Mouse (Mus musculus): ENCODE data around the gene Lrrtm1. TPM values are rescaled to one million over a fixed set of nuclear protein-coding genes. Genes with fewer than 3 reads are reported as not detected.

The Lrrtm1 gene
- polyA plus RNA-seq (2015; fragmentation: Nextera tagmentation; extraction: Ambion mirVana) = 34.1 and 37.9 TPM in 2 replicates

- H3K4me2 ChIP-seq = peak within 1 kb of the TSS; percentile 95
- ATAC-seq (ENCODE audit: low FRiP score) = peak; percentile 90
- H3K36me3 ChIP-seq = no peaks in the 10 kb centered on the region
- peak within 1 kb of the TSS; percentile 60 for H3K4me3 ChIP-seq
- under 1% methylated on average over 53 of the region's 53 CpGs for WGBS
- H3K9ac ChIP-seq = peak within 1 kb of the TSS; percentile 84
- peak within 1 kb of the TSS; percentile 93 for H3K27ac ChIP-seq
- H3K4me1 ChIP-seq (replicated peaks) = peaks cover 28% of the 10 kb centered on the region
- no peaks in the 10 kb centered on the region for H3K9me3 ChIP-seq
- H3K27me3 ChIP-seq = peaks cover 9% of the 10 kb centered on the region
Observed at GRCm38 (mm10) chr6:77242601-77243406, at the start of gene Lrrtm1. Gene Lrrtm1 (plus strand): TSS chr6:77242689.

GRCm38 (mm10) chr6:77196650-77197049, 45.8 kb upstream of the Lrrtm1 start:
- no peaks in the 10 kb centered on the region for H3K36me3 ChIP-seq
- H3K4me2 ChIP-seq = no peak overlapping the region
- H3K9me3 ChIP-seq = no peaks in the 10 kb centered on the region
- H3K4me3 ChIP-seq = no peak overlapping the region
- ATAC-seq (ENCODE audit: low FRiP score) = no peak
- no peak overlapping the region for H3K27ac ChIP-seq
- H3K4me1 ChIP-seq (replicated peaks) = peaks cover 8% of the 10 kb centered on the region
- H3K9ac ChIP-seq = no peak overlapping the region
- 85% methylated on average over 3 of the region's 3 CpGs for WGBS
- H3K27me3 ChIP-seq = no peaks in the 10 kb centered on the region

GRCm38 (mm10) chr6:77199375-77199774, 43.1 kb upstream of the Lrrtm1 start:
- H3K27ac ChIP-seq = no peak overlapping the region
- H3K27me3 ChIP-seq = no peaks in the 10 kb centered on the region
- WGBS = 15% methylated on average over 2 of the region's 2 CpGs
- H3K36me3 ChIP-seq = no peaks in the 10 kb centered on the region
- no peak for ATAC-seq (ENCODE audit: low FRiP score)
- no peak overlapping the region for H3K4me3 ChIP-seq
- H3K4me1 ChIP-seq (replicated peaks) = peaks cover 8% of the 10 kb centered on the region
- no peak overlapping the region for H3K4me2 ChIP-seq
- no peaks in the 10 kb centered on the region for H3K9me3 ChIP-seq
- H3K9ac ChIP-seq = no peak overlapping the region

GRCm38 (mm10) chr6:77209183-77209582, 33.3 kb upstream of the Lrrtm1 start:
- H3K4me2 ChIP-seq = no peak overlapping the region
- 94% methylated on average over 1 of the region's 1 CpGs for WGBS
- H3K9ac ChIP-seq = no peak overlapping the region
- ATAC-seq (ENCODE audit: low FRiP score) = no peak
- no peak overlapping the region for H3K4me3 ChIP-seq
- no peaks in the 10 kb centered on the region for H3K36me3 ChIP-seq
- H3K27ac ChIP-seq = no peak overlapping the region
- H3K4me1 ChIP-seq (replicated peaks) = peaks cover 8% of the 10 kb centered on the region
- H3K27me3 ChIP-seq = no peaks in the 10 kb centered on the region
- no peaks in the 10 kb centered on the region for H3K9me3 ChIP-seq

GRCm38 (mm10) chr6:77209929-77210328, 32.6 kb upstream of the Lrrtm1 start:
- Histone ChIP-seq H3K9me3 (no peaks in the 10 kb centered on the region), H3K4me1 (replicated peaks) (peaks cover 9% of the 10 kb centered on the region), H3K27ac (no peak overlapping the region), H3K4me2 (no peak overlapping the region), H3K36me3 (no peaks in the 10 kb centered on the region), H3K4me3 (no peak overlapping the region), H3K27me3 (no peaks in the 10 kb centered on the region), H3K9ac (no peak overlapping the region)
- no peak for ATAC-seq (ENCODE audit: low FRiP score)
- WGBS = 70% methylated on average over 3 of the region's 3 CpGs

GRCm38 (mm10) chr6:77213757-77214409, 28.6 kb upstream of the Lrrtm1 start:
- H3K27ac ChIP-seq = no peak overlapping the region
- H3K9me3 ChIP-seq = no peaks in the 10 kb centered on the region
- H3K9ac ChIP-seq = no peak overlapping the region
- H3K36me3 ChIP-seq = no peaks in the 10 kb centered on the region
- no peak overlapping the region for H3K4me3 ChIP-seq
- H3K4me2 ChIP-seq = no peak overlapping the region
- no peak for ATAC-seq (ENCODE audit: low FRiP score)
- peaks cover 17% of the 10 kb centered on the region for H3K4me1 ChIP-seq (replicated peaks)
- no peaks in the 10 kb centered on the region for H3K27me3 ChIP-seq
- WGBS = 19% methylated on average over 3 of the region's 3 CpGs

GRCm38 (mm10) chr6:77215322-77215721, 27.2 kb upstream of the Lrrtm1 start:
- peak; percentile 52 for ATAC-seq (ENCODE audit: low FRiP score)
- Histone ChIP-seq H3K9ac (no peak overlapping the region), H3K4me1 (replicated peaks) (peaks cover 17% of the 10 kb centered on the region), H3K27me3 (no peaks in the 10 kb centered on the region), H3K9me3 (no peaks in the 10 kb centered on the region), H3K36me3 (no peaks in the 10 kb centered on the region), H3K27ac (0 out of 2 replicates have a peak overlapping the region, but pooled peaks have one; percentile 14), H3K4me2 (no peak overlapping the region), H3K4me3 (no peak overlapping the region)
- 27% methylated on average over 4 of the region's 4 CpGs for WGBS

GRCm38 (mm10) chr6:77218875-77219274, 23.6 kb upstream of the Lrrtm1 start:
- no peak overlapping the region for H3K9ac ChIP-seq
- ATAC-seq (ENCODE audit: low FRiP score) = no peak
- no peaks in the 10 kb centered on the region for H3K27me3 ChIP-seq
- no peak overlapping the region for H3K4me2 ChIP-seq
- H3K36me3 ChIP-seq = no peaks in the 10 kb centered on the region
- H3K9me3 ChIP-seq = no peaks in the 10 kb centered on the region
- no peak overlapping the region for H3K27ac ChIP-seq
- no peak overlapping the region for H3K4me3 ChIP-seq
- peaks cover 23% of the 10 kb centered on the region for H3K4me1 ChIP-seq (replicated peaks)

GRCm38 (mm10) chr6:77220776-77221175, 21.7 kb upstream of the Lrrtm1 start:
- H3K36me3 ChIP-seq = no peaks in the 10 kb centered on the region
- H3K27ac ChIP-seq = no peak overlapping the region
- no peak overlapping the region for H3K9ac ChIP-seq
- H3K4me3 ChIP-seq = no peak overlapping the region
- WGBS = 50% methylated on average over 4 of the region's 4 CpGs
- peaks cover 13% of the 10 kb centered on the region for H3K4me1 ChIP-seq (replicated peaks)
- no peaks in the 10 kb centered on the region for H3K9me3 ChIP-seq
- H3K27me3 ChIP-seq = no peaks in the 10 kb centered on the region
- ATAC-seq (ENCODE audit: low FRiP score) = no peak
- no peak overlapping the region for H3K4me2 ChIP-seq

- H3K9me3 ChIP-seq = no peaks in the 10 kb centered on the region
- WGBS = 41% methylated on average over 16 of the region's 16 CpGs
- H3K27me3 ChIP-seq = no peaks in the 10 kb centered on the region
- ATAC-seq (ENCODE audit: low FRiP score) = peak; percentile 91
- no peak overlapping the region for H3K4me3 ChIP-seq
- H3K9ac ChIP-seq = no peak overlapping the region
- peak overlapping the region; percentile 29 for H3K4me2 ChIP-seq
- H3K4me1 ChIP-seq (replicated peaks) = peaks cover 11% of the 10 kb centered on the region
- H3K36me3 ChIP-seq = no peaks in the 10 kb centered on the region
- H3K27ac ChIP-seq = no peak overlapping the region
Observed at GRCm38 (mm10) chr6:77222849-77223638, 19.4 kb upstream of the Lrrtm1 start.

- no peak overlapping the region for H3K27ac ChIP-seq
- no peak overlapping the region for H3K4me2 ChIP-seq
- H3K9ac ChIP-seq = no peak overlapping the region
- WGBS = 44% methylated on average over 1 of the region's 1 CpGs
- H3K36me3 ChIP-seq = no peaks in the 10 kb centered on the region
- peaks cover 21% of the 10 kb centered on the region for H3K4me1 ChIP-seq (replicated peaks)
- H3K4me3 ChIP-seq = no peak overlapping the region
- no peak for ATAC-seq (ENCODE audit: low FRiP score)
- no peaks in the 10 kb centered on the region for H3K9me3 ChIP-seq
- H3K27me3 ChIP-seq = peaks cover 9% of the 10 kb centered on the region
Observed at GRCm38 (mm10) chr6:77240426-77240825, 2.1 kb upstream of the Lrrtm1 start.

- Histone ChIP-seq H3K4me3 (peak overlapping the region; percentile 60), H3K4me2 (peak overlapping the region; percentile 95), H3K9ac (peak overlapping the region; percentile 84), H3K4me1 (replicated peaks) (peaks cover 31% of the 10 kb centered on the region), H3K27me3 (peaks cover 9% of the 10 kb centered on the region), H3K9me3 (no peaks in the 10 kb centered on the region), H3K36me3 (no peaks in the 10 kb centered on the region), H3K27ac (peak overlapping the region; percentile 93)
- under 1% methylated on average over 43 of the region's 43 CpGs for WGBS
- ATAC-seq (ENCODE audit: low FRiP score) = peak; percentile 76
Observed at GRCm38 (mm10) chr6:77243541-77244231, 1.2 kb downstream of the Lrrtm1 start.

Measured in hindbrain, embryonic 13.5 days (tissue).